Mouse (Mus musculus) CH12.LX (cell line): Measurements from ENCODE around the gene Crip2. TPM values are rescaled to one million over a fixed set of nuclear protein-coding genes. Genes with fewer than 3 reads are reported as not detected.

Experiments
- DNase-seq: peaks from one replicate; pipeline ENCODE4 v3.0.0-alpha.2; 2013; ENCODE audit errors: extremely low read depth
- H3K27ac ChIP-seq: 2 replicates; pipeline ENCODE4 v1.5.1; 2012; ENCODE audit warnings: low read depth, mild to moderate bottlenecking, control low read depth, moderate library complexity; ENCODE audit not compliant: insufficient read depth
- H3K27me3 ChIP-seq: replicated peaks from 2 replicates; pipeline ENCODE3; 2012; ENCODE audit warnings: inconsistent platforms
- H3K36me3 ChIP-seq, 2 experiments: replicated peaks in 1 of 2; 2 replicates each; pipeline versions ENCODE3 to v1.6.1; 2012; ENCODE audit warnings: inconsistent platforms in 1 of 2, low read length in 1 of 2, mild to moderate bottlenecking in 1 of 2, mixed read lengths in 1 of 2, moderate library complexity in 1 of 2; ENCODE audit not compliant: control insufficient read depth in 1 of 2, insufficient read depth in 1 of 2
- H3K4me1 ChIP-seq, 2 experiments: 2 replicates each; pipeline ENCODE4 v1.6.1; 2012; ENCODE audit warnings: inconsistent platforms in 1 of 2, moderate library complexity in 1 of 2; ENCODE audit not compliant: insufficient read depth in 2 of 2, control insufficient read depth in 1 of 2
- H3K4me2 ChIP-seq: 2 replicates; pipeline ENCODE4 v1.6.1; 2012; ENCODE audit warnings: low read depth, mild to moderate bottlenecking, control low read depth; ENCODE audit not compliant: poor library complexity, insufficient read depth, severe bottlenecking
- H3K4me3 ChIP-seq, 3 experiments: fragments of 150-350 bp in 1 of 3; sonication (generic) in 1 of 3; replicated peaks in 1 of 3; 2 replicates each; pipeline versions ENCODE3 to v1.5.1; 2011 to 2012; ENCODE audit warnings: low read depth in 2 of 3, low read length in 2 of 3, mild to moderate bottlenecking in 2 of 3, moderate library complexity in 2 of 3, control low read depth in 1 of 3, improper control_type of control experiment in 1 of 3, inconsistent platforms in 1 of 3, mixed read lengths in 1 of 3; ENCODE audit not compliant: poor library complexity in 1 of 3
- H3K79me2 ChIP-seq: replicated peaks from 2 replicates; pipeline ENCODE4 v1.6.1; 2012; ENCODE audit warnings: mild to moderate bottlenecking, moderate library complexity; ENCODE audit not compliant: control insufficient read depth, poor library complexity, insufficient read depth, severe bottlenecking; ENCODE audit errors: extremely low read depth
- H3K9ac ChIP-seq: 2 replicates; pipeline ENCODE4 v1.6.1; 2012; ENCODE audit warnings: low read depth, mild to moderate bottlenecking, control low read depth, moderate library complexity; ENCODE audit not compliant: insufficient read depth
- H3K9me3 ChIP-seq: replicated peaks from 2 replicates; pipeline ENCODE3; 2012; ENCODE audit warnings: low read length, inconsistent platforms, mixed read lengths
- BHLHE40 ChIP-seq: IDR thresholded peaks from 2 replicates; pipeline ENCODE4 v1.6.1; 2011; ENCODE audit warnings: mild to moderate bottlenecking, low read depth, low read length, improper control_type of control experiment
- E2F4 ChIP-seq: IDR thresholded peaks from 2 replicates; pipeline ENCODE4 v1.6.1; 2011; ENCODE audit warnings: low read depth, low read length, improper control_type of control experiment; ENCODE audit not compliant: insufficient replicate concordance
- ELF1 ChIP-seq: IDR thresholded peaks from 2 replicates; pipeline ENCODE4 v1.6.1; 2014; ENCODE audit warnings: low read depth, mild to moderate bottlenecking, inconsistent platforms, low read length, improper control_type of control experiment
- ETS1 ChIP-seq: conservative IDR thresholded peaks from 2 replicates; pipeline ENCODE4 v1.6.1; 2012; ENCODE audit warnings: low read depth, mild to moderate bottlenecking, inconsistent platforms, low read length, improper control_type of control experiment, moderate library complexity
- HCFC1 ChIP-seq: IDR thresholded peaks from 2 replicates; pipeline ENCODE4 v1.6.1; 2012; ENCODE audit warnings: low read depth, mild to moderate bottlenecking, inconsistent platforms, low read length, improper control_type of control experiment
- IRF4 ChIP-seq: IDR thresholded peaks from 2 replicates; pipeline ENCODE4 v1.6.1; 2014; ENCODE audit warnings: low read depth, mild to moderate bottlenecking, inconsistent platforms, low read length, improper control_type of control experiment
- JUN ChIP-seq: IDR thresholded peaks from 2 replicates; pipeline ENCODE4 v1.6.1; 2011; ENCODE audit warnings: low read depth, mild to moderate bottlenecking, low read length, improper control_type of control experiment, moderate library complexity; ENCODE audit not compliant: insufficient read depth
- JUND ChIP-seq: conservative IDR thresholded peaks from 2 replicates; pipeline ENCODE4 v1.6.1; 2011; ENCODE audit warnings: low read depth, low read length, improper control_type of control experiment
- KAT2A ChIP-seq: IDR thresholded peaks from 2 replicates; pipeline ENCODE4 v1.6.1; 2012; ENCODE audit warnings: low read length, improper control_type of control experiment, inconsistent platforms; ENCODE audit not compliant: insufficient replicate concordance
- MAFK ChIP-seq: IDR thresholded peaks from 2 replicates; pipeline ENCODE4 v1.6.1; 2011; ENCODE audit warnings: low read length, improper control_type of control experiment; ENCODE audit not compliant: insufficient replicate concordance
- MAX ChIP-seq: IDR thresholded peaks from 2 replicates; pipeline ENCODE4 v1.6.1; 2011; ENCODE audit warnings: low read length, improper control_type of control experiment
- MXI1 ChIP-seq: IDR thresholded peaks from 2 replicates; pipeline ENCODE4 v1.6.1; 2011; ENCODE audit warnings: mild to moderate bottlenecking, low read depth, low read length, improper control_type of control experiment
- MYC ChIP-seq: IDR thresholded peaks from 2 replicates; pipeline ENCODE4 v1.6.1; 2011; ENCODE audit warnings: low read depth, mild to moderate bottlenecking, improper control_type of control experiment, low read length
- NELFE ChIP-seq: IDR thresholded peaks from 2 replicates; pipeline ENCODE4 v1.6.1; 2011; ENCODE audit warnings: low read depth, low read length, improper control_type of control experiment
- NRF1 ChIP-seq: IDR thresholded peaks from 2 replicates; pipeline ENCODE4 v1.6.1; 2014; ENCODE audit warnings: low read depth, mild to moderate bottlenecking, inconsistent platforms, low read length, improper control_type of control experiment, moderate library complexity
- PAX5 ChIP-seq: IDR thresholded peaks from 2 replicates; pipeline ENCODE4 v1.6.1; 2012; ENCODE audit warnings: low read length, inconsistent platforms, mixed read lengths
- POLR2A ChIP-seq: IDR thresholded peaks from 2 replicates; pipeline ENCODE4 v1.6.1; 2011; ENCODE audit warnings: low read depth, mild to moderate bottlenecking, improper control_type of control experiment, low read length
- RAD21 ChIP-seq: IDR thresholded peaks from 2 replicates; pipeline ENCODE4 v1.6.1; 2011; ENCODE audit warnings: low read depth, mild to moderate bottlenecking, low read length, improper control_type of control experiment, moderate library complexity
- RCOR1 ChIP-seq: conservative IDR thresholded peaks from 2 replicates; pipeline ENCODE4 v1.6.1; 2012; ENCODE audit warnings: low read depth, mild to moderate bottlenecking, inconsistent platforms, low read length, improper control_type of control experiment
- SIN3A ChIP-seq: IDR thresholded peaks from 2 replicates; pipeline ENCODE4 v1.6.1; 2012; ENCODE audit warnings: low read length, improper control_type of control experiment, inconsistent platforms
- SMC3 ChIP-seq: IDR thresholded peaks from 2 replicates; pipeline ENCODE4 v1.6.1; 2011; ENCODE audit warnings: low read depth, low read length, improper control_type of control experiment
- TCF12 ChIP-seq: IDR thresholded peaks from 2 replicates; pipeline ENCODE4 v1.6.1; 2014; ENCODE audit warnings: low read depth, mild to moderate bottlenecking, inconsistent platforms, low read length, improper control_type of control experiment
- UBTF ChIP-seq: IDR thresholded peaks from 2 replicates; pipeline ENCODE4 v1.6.1; 2012; ENCODE audit warnings: low read depth, mild to moderate bottlenecking, inconsistent platforms, low read length, improper control_type of control experiment, moderate library complexity
- USF1 ChIP-seq: IDR thresholded peaks from 2 replicates; pipeline ENCODE4 v1.6.1; 2014; ENCODE audit warnings: low read depth, mild to moderate bottlenecking, inconsistent platforms, low read length, improper control_type of control experiment
- USF2 ChIP-seq: conservative IDR thresholded peaks from 2 replicates; pipeline ENCODE4 v1.6.1; 2011; ENCODE audit warnings: low read depth, low read length, improper control_type of control experiment
- ZC3H11A ChIP-seq: IDR thresholded peaks from 2 replicates; pipeline ENCODE4 v1.6.1; 2012; ENCODE audit warnings: low read depth, mild to moderate bottlenecking, inconsistent platforms, low read length, improper control_type of control experiment
- ZMIZ1 ChIP-seq: IDR thresholded peaks from 2 replicates; pipeline ENCODE4 v1.6.1; 2012; ENCODE audit warnings: low read depth, mild to moderate bottlenecking, inconsistent platforms, low read length, improper control_type of control experiment
- ZNF384 ChIP-seq: IDR thresholded peaks from 2 replicates; pipeline ENCODE4 v1.6.1; 2012; ENCODE audit warnings: low read depth, low read length, improper control_type of control experiment, inconsistent platforms
- dilution Hi-C: fragments of 300-500 bp; cut with MboI; formaldehyde crosslinking; loops from 2 replicates; pipeline ENCODE4 v1.14.3; 2020; ENCODE audit warnings: low sequenced_read_pairs; ENCODE audit not compliant: extremely low pct_unique_long_range_greater_than_20kb, extremely low pct_ligation_motif_present
- in situ Hi-C: fragments of 300-500 bp; cut with MboI; formaldehyde crosslinking; loops from 3 replicates; pipeline ENCODE4 v1.14.3; 2019; ENCODE audit warnings: low sequenced_read_pairs, low pct_ligation_motif_present, low pct_unique_long_range_greater_than_20kb, mixed read lengths
- polyA plus RNA-seq: library from polyadenylated mRNA; unstranded; fragments of >175 nt; gene quantifications from 2 replicates; pipeline ENCODE4 v1.2.1, GENCODE M21; 2012; ENCODE audit warnings: low read depth; ENCODE audit not compliant: insufficient read length
- total RNA-seq, 2 experiments: library from RNA; depleted of rRNA; stranded (reverse); fragments of 300-350 nt in 1 of 2; fragments of >200 nt in 1 of 2; gene quantifications; 2 replicates each; pipeline ENCODE4 v1.2.3; 2012 to 2014

Gene Crip2
- total and polyA plus RNA-seq, 3 experiments: 0.89 to 7.7 TPM; not detected in 1

- peak overlapping the region; percentile 41 to 58 (median 51) for H3K4me3 ChIP-seq
- peak; percentile 19 for DNase-seq
- H3K4me1 ChIP-seq: peaks cover 15 to 24% of the 10 kb centered on the region in 2 experiments; a peak in 3 of 4 replicates
- H3K79me2 ChIP-seq: no peaks in the 10 kb centered on the region
- dilution Hi-C loops (no loop called here), in situ Hi-C loops (loop anchor here (5.0 kb wide), 1 partner anchor 57 kb away; no protein-coding TSS in a partner anchor)
- peak overlapping the region; percentile 56 for H3K9ac ChIP-seq
- no peaks in the 10 kb centered on the region for H3K9me3 ChIP-seq
- H3K4me2 ChIP-seq: peak overlapping the region; percentile 52
- TF ChIP-seq NELFE (no peak), NRF1 (no peak), ZMIZ1 (no peak), ETS1 (no peak), USF2 (no peak), TCF12 (no peak), BHLHE40 (peak; percentile 33; the same call in 1 of the 2 replicates), MXI1 (no peak), UBTF (peak; percentile 12; the same call in 1 of the 2 replicates), IRF4 (no peak), RCOR1 (0 out of 2 replicates have a peak, but pooled peaks have one; percentile 12), ELF1 (peak; percentile 67), SMC3 (no peak), HCFC1 (no peak)
- H3K36me3 ChIP-seq: peaks cover 4 to 22% of the 10 kb centered on the region in 2 experiments
- H3K27ac ChIP-seq: peak overlapping the region; percentile 37
- peaks cover 48% of the 10 kb centered on the region for H3K27me3 ChIP-seq
Observed at GRCm38 (mm10) chr12:113155076-113155771, 15.2 kb downstream of the Crip2 start.

GRCm38 (mm10) chr12:113155887-113156539 lies 16.0 kb downstream of the Crip2 start, which contains the start of gene Tedc1:
Gene Tedc1 (plus strand): TSS chr12:113156421.
- peak within 1 kb of the TSS; percentile 37 for H3K27ac ChIP-seq
- dilution Hi-C loops: no loop called here
- peaks cover 4 to 28% of the 10 kb centered on the region in 2 experiments for H3K36me3 ChIP-seq
- peak within 1 kb of the TSS; percentile 60 for H3K4me2 ChIP-seq
- H3K9me3 ChIP-seq: no peaks in the 10 kb centered on the region
- H3K4me3 ChIP-seq: peak within 1 kb of the TSS; percentile 67 to 78 (median 72)
- peaks cover 15 to 24% of the 10 kb centered on the region in 2 experiments; a peak in 3 of 4 replicates for H3K4me1 ChIP-seq
- peak within 1 kb of the TSS; percentile 56 for H3K9ac ChIP-seq
- no peaks in the 10 kb centered on the region for H3K79me2 ChIP-seq
- peak; percentile 99 for DNase-seq
- H3K27me3 ChIP-seq: peaks cover 40% of the 10 kb centered on the region
- in situ Hi-C loops: loop anchor here (5.0 kb wide), 1 partner anchor 56 kb away; no protein-coding TSS in a partner anchor
- TF ChIP-seq JUN: no peak
- no peak; the same call in 1 of the 2 replicates for TF ChIP-seq BHLHE40
- no peak for TF ChIP-seq ZNF384
- peak; percentile 93 for TF ChIP-seq RAD21
- TF ChIP-seq MYC: peak; percentile 62; the same call in 1 of the 2 replicates
- no peak for TF ChIP-seq MAFK
- TF ChIP-seq SIN3A: peak; percentile 95
- no peak for TF ChIP-seq JUND
- peak; percentile 76 for TF ChIP-seq MAX
- 0 out of 2 replicates have a peak, but pooled peaks have one; percentile 86 for TF ChIP-seq E2F4
- peak; percentile 83 for TF ChIP-seq POLR2A
- peak; percentile 88 for TF ChIP-seq SMC3
- 0 out of 2 replicates have a peak, but pooled peaks have one; percentile 38 for TF ChIP-seq ZMIZ1
- peak; percentile 100 for TF ChIP-seq NRF1
- peak; percentile 76 for TF ChIP-seq TCF12
- TF ChIP-seq PAX5: no peak
- TF ChIP-seq KAT2A: no peak; the same call in 1 of the 2 replicates
- TF ChIP-seq USF1: no peak
- TF ChIP-seq USF2: no peak
- TF ChIP-seq NELFE: peak; percentile 68
- peak; percentile 75 for TF ChIP-seq HCFC1
- peak; percentile 8; the same call in 1 of the 2 replicates for TF ChIP-seq ZC3H11A
- peak; percentile 48; the same call in 1 of the 2 replicates for TF ChIP-seq IRF4
